Mouse (Mus musculus): Measurements from ENCODE around the gene Napsa. TPM values are rescaled to one million over a fixed set of nuclear protein-coding genes. Genes with fewer than 3 reads are reported as not detected.

Gene Napsa
- total and polyA plus RNA-seq, 2 experiments from 2014 or later = 0.79 TPM; not detected in 1

- Histone ChIP-seq H3K4me2 (ENCODE audit: low read depth, low read length, poor library complexity, severe bottlenecking) (no peak overlapping the region), H3K4me1 (ENCODE audit: insufficient read depth, low read length) (0 out of 2 replicates have a peak, but pooled peaks cover 8% of the 10 kb centered on the region), H3K27ac (ENCODE audit: low read depth, low read length) (no peak overlapping the region), H3K27me3 (ENCODE audit: insufficient read depth, low read length) (no peaks in the 10 kb centered on the region), H3K9ac (replicated peaks; ENCODE audit: low read length, poor library complexity, severe bottlenecking) (no peak overlapping the region), H3K36me3 (ENCODE audit: insufficient read depth, low read length) (peaks cover 19% of the 10 kb centered on the region), H3K9me3 (ENCODE audit: low read length) (no peaks in the 10 kb centered on the region), H3K4me3 (ENCODE audit: low read depth, low read length) (no peak overlapping the region)
- ATAC-seq (ENCODE audit: low FRiP score) = no peak
- no peak for TF ChIP-seq CTCF (IDR thresholded peaks at IDR 0.05)
- no peak for DNase-seq (ENCODE audit: low spot score)
- 96% methylated on average over 3 of the region's 3 CpGs for WGBS
Measured at GRCm38 (mm10) chr7:44546274-44546673, 25.9 kb upstream of the Napsa start.

GRCm38 (mm10) chr7:44547041-44547440 is 25.1 kb upstream of the Napsa start:
- Histone ChIP-seq H3K27me3 (ENCODE audit: insufficient read depth, low read length) (no peaks in the 10 kb centered on the region), H3K4me2 (ENCODE audit: low read depth, low read length, poor library complexity, severe bottlenecking) (no peak overlapping the region), H3K4me3 (ENCODE audit: low read depth, low read length) (no peak overlapping the region), H3K9me3 (ENCODE audit: low read length) (no peaks in the 10 kb centered on the region), H3K36me3 (ENCODE audit: insufficient read depth, low read length) (peaks cover 23% of the 10 kb centered on the region), H3K4me1 (ENCODE audit: insufficient read depth, low read length) (0 out of 2 replicates have a peak, but pooled peaks cover 8% of the 10 kb centered on the region), H3K9ac (replicated peaks; ENCODE audit: low read length, poor library complexity, severe bottlenecking) (no peak overlapping the region), H3K27ac (ENCODE audit: low read depth, low read length) (no peak overlapping the region)
- ATAC-seq (ENCODE audit: low FRiP score) = no peak
- DNase-seq (ENCODE audit: low spot score) = no peak
- TF ChIP-seq CTCF (IDR thresholded peaks at IDR 0.05) = no peak
- WGBS = 96% methylated on average over 13 of the region's 13 CpGs

DNA sequence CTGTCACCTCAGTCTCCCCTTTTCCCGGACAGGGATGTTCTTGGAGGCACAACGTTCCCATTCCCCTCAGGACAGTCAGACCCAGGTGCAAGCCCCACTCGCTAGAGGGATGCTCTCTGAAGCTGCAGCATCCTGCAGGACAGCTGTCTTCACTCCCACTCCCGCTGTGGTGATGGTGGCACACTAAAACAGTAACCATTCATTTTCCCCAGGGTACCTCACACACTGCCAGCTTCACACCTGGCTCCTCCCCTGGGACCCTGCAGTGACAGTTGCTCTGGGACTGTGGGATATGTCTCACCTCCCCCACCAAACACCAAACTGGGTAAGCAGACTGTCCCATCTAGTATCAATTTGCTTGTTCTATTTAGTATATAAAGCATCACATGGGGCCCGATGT is 24.5 kb upstream of the Napsa start:
- 19% methylated on average over 5 of the region's 5 CpGs for WGBS
- H3K36me3 ChIP-seq (ENCODE audit: insufficient read depth, low read length) = peaks cover 19% of the 10 kb centered on the region
- no peak for TF ChIP-seq CTCF (IDR thresholded peaks at IDR 0.05)
- no peak overlapping the region for H3K27ac ChIP-seq (ENCODE audit: low read depth, low read length)
- DNase-seq (ENCODE audit: low spot score) (no peak), ATAC-seq (ENCODE audit: low FRiP score) (no peak)
- H3K4me3 ChIP-seq (ENCODE audit: low read depth, low read length) = peak overlapping the region; percentile 50; the same call in 1 of the 2 replicates
- H3K9me3 ChIP-seq (ENCODE audit: low read length) = no peaks in the 10 kb centered on the region
- H3K4me2 ChIP-seq (ENCODE audit: low read depth, low read length, poor library complexity, severe bottlenecking) = peak overlapping the region; percentile 94
- H3K4me1 ChIP-seq (ENCODE audit: insufficient read depth, low read length) = 0 out of 2 replicates have a peak, but pooled peaks cover 10% of the 10 kb centered on the region
- no peaks in the 10 kb centered on the region for H3K27me3 ChIP-seq (ENCODE audit: insufficient read depth, low read length)
- no peak overlapping the region for H3K9ac ChIP-seq (replicated peaks; ENCODE audit: low read length, poor library complexity, severe bottlenecking)

DNA sequence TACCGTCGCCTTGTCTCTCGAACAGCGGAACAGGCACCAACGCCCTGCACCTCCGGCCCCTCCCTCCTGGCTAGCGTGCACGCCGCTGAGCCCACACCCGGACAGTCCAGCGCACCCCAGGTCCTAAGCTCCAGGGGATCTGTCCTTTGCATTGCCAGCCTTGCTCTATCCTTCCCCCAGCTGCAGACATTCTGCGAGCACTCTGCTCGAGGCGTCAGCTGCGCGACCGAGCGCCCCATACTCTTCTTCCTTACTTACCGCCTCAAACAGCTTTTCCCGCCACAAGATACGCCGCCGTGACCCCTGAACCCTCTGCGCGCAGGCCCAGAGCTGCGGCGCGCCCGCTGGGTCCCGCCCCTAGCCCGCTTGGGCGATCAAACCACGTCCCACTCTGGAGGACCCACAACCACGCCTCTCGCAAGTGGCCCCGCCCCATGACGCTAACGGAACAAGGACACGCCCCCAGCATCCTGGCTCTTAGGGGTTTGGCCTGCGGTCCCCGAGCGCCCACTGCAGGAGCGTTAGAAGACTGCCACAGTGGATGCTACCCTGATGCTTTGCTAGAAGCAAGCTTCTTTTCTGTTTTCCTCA is 23.6 kb upstream of the Napsa start, which contains the start of gene Pold1:
Gene Pold1, minus strand, starts transcription at position 353 of the 591 bp plus-strand sequence.
- peak; percentile 90 for TF ChIP-seq CTCF (IDR thresholded peaks at IDR 0.05)
- WGBS = under 1% methylated on average over 43 of the region's 43 CpGs
- ATAC-seq (ENCODE audit: low FRiP score) = peak; percentile 90

DNA sequence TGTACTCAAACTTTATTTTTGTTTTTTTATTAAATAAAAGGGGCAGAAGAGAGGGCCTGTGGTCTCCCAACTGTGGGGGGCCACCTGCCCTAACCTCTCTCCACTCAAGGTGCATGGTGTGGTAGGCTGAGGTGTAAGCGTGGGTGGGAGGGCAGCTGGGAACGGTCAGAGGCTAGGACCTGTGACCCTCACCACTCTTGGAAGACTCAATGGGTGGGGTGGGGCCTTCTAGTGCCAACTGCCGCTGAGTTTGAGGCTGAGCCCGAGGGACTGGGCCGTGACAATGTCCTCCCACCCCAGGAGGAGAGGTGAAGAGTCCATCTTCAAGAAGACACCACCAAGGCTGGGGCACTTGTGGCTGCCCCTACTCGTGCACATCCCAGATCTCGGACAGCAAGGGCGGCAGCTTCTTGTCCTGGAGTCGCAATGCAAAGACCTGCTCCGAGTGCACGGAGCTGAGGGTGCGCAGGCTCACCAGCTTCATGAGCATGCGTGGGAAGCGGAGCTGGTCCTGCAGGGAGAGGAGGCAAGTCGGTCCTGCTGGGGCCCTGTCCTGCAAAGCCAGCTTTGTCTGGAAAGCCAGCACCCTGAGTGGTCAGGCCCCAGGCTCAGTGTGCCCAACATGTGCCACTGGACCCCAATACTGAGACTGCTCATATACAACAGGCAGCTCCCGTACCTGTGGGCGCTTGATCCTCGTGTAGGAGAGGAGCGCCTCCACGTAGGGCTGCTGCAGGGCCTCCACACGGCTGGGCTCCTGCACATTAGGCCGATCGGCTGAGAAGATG is 22.4 kb upstream of the Napsa start:
- H3K4me1 ChIP-seq (ENCODE audit: insufficient read depth, low read length) = 0 out of 2 replicates have a peak, but pooled peaks cover 13% of the 10 kb centered on the region
- ATAC-seq (ENCODE audit: low FRiP score) (no peak), DNase-seq (ENCODE audit: low spot score) (no peak)
- H3K27me3 ChIP-seq (ENCODE audit: insufficient read depth, low read length) = no peaks in the 10 kb centered on the region
- H3K4me2 ChIP-seq (ENCODE audit: low read depth, low read length, poor library complexity, severe bottlenecking) = no peak overlapping the region
- no peaks in the 10 kb centered on the region for H3K9me3 ChIP-seq (ENCODE audit: low read length)
- peaks cover 19% of the 10 kb centered on the region for H3K36me3 ChIP-seq (ENCODE audit: insufficient read depth, low read length)
- H3K9ac ChIP-seq (replicated peaks; ENCODE audit: low read length, poor library complexity, severe bottlenecking) = no peak overlapping the region
- TF ChIP-seq CTCF (IDR thresholded peaks at IDR 0.05) = no peak
- no peak overlapping the region for H3K4me3 ChIP-seq (ENCODE audit: low read depth, low read length)
- WGBS = 95% methylated on average over 23 of the region's 23 CpGs
- no peak overlapping the region for H3K27ac ChIP-seq (ENCODE audit: low read depth, low read length)

More for the DNA sequence above, 23.6 kb upstream of the Napsa start, which contains the start of gene Pold1:
- peak; percentile 99 for DNase-seq (ENCODE audit: low spot score)
- Histone ChIP-seq H3K27me3 (ENCODE audit: insufficient read depth, low read length) (no peaks in the 10 kb centered on the region), H3K9ac (replicated peaks; ENCODE audit: low read length, poor library complexity, severe bottlenecking) (peak within 1 kb of the TSS; percentile 44), H3K36me3 (ENCODE audit: insufficient read depth, low read length) (peaks cover 19% of the 10 kb centered on the region), H3K4me3 (ENCODE audit: low read depth, low read length) (peak within 1 kb of the TSS; percentile 50), H3K4me2 (ENCODE audit: low read depth, low read length, poor library complexity, severe bottlenecking) (peak within 1 kb of the TSS; percentile 94), H3K9me3 (ENCODE audit: low read length) (no peaks in the 10 kb centered on the region), H3K4me1 (ENCODE audit: insufficient read depth, low read length) (0 out of 2 replicates have a peak, but pooled peaks cover 13% of the 10 kb centered on the region), H3K27ac (ENCODE audit: low read depth, low read length) (peak within 1 kb of the TSS; percentile 26; the same call in 1 of the 2 replicates)

- 0 out of 2 replicates have a peak, but pooled peaks cover under 1% of the 10 kb centered on the region for H3K27me3 ChIP-seq (ENCODE audit: insufficient read depth, low read length)
- peaks cover 19% of the 10 kb centered on the region for H3K36me3 ChIP-seq (ENCODE audit: insufficient read depth, low read length)
- ATAC-seq (ENCODE audit: low FRiP score) (no peak), DNase-seq (ENCODE audit: low spot score) (no peak)
- H3K4me1 ChIP-seq (ENCODE audit: insufficient read depth, low read length) = 0 out of 2 replicates have a peak, but pooled peaks cover 13% of the 10 kb centered on the region
- no peak for TF ChIP-seq CTCF (IDR thresholded peaks at IDR 0.05)
- 99% methylated on average over 12 of the region's 12 CpGs for WGBS
- no peak overlapping the region for H3K4me3 ChIP-seq (ENCODE audit: low read depth, low read length)
- H3K4me2 ChIP-seq (ENCODE audit: low read depth, low read length, poor library complexity, severe bottlenecking) = no peak overlapping the region
- no peak overlapping the region for H3K9ac ChIP-seq (replicated peaks; ENCODE audit: low read length, poor library complexity, severe bottlenecking)
- no peaks in the 10 kb centered on the region for H3K9me3 ChIP-seq (ENCODE audit: low read length)
- H3K27ac ChIP-seq (ENCODE audit: low read depth, low read length) = no peak overlapping the region
Measured at GRCm38 (mm10) chr7:44550409-44550678, 21.8 kb upstream of the Napsa start.

Data from midbrain, postnatal 0 days (tissue).